Mouse (Mus musculus) T-cell, adult 2 months (primary cell): Measurements from ENCODE around the gene Atp2c2.

ENCODE experiments used
- DNase-seq: peaks from one replicate; pipeline ENCODE4 v3.0.0; 2022; ENCODE audit warnings: low spot score

Gene Atp2c2

DNA sequence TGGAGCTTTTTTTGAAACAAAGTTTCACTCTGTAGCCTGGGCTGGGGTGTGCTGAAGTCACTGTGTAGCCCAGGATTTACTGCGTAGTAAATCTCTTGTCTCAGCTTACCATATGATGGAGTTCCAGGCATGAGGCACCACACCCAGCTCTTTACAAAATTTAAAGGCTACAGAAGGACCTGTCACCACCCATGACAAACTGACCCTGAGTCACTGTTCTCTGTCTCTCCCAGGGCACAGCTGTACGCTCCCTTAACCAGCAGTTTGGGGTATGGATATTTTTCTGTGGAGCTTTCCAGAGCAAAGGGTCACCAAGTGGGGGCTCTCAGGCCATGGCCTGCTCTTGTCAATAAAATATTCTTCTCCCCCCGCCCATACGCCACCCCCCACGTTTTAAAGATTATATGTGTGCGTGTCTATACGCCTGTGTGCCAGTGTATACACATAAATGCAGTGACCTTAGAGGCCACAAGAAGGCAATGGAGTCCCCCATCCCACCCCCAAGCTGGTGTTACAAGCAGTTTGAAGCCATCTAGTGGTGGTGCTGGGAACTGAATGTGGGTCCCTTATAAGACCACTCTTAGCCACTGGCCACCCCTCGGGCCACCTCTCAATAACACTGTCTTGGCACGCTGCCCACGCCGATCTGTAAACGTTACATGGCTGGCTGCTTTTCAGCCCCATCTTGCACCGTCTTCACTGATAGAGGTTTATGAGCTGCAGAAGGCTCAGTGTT, 43.6 kb downstream of the Atp2c2 start:
- DNase-seq = peak; percentile 11

DNA sequence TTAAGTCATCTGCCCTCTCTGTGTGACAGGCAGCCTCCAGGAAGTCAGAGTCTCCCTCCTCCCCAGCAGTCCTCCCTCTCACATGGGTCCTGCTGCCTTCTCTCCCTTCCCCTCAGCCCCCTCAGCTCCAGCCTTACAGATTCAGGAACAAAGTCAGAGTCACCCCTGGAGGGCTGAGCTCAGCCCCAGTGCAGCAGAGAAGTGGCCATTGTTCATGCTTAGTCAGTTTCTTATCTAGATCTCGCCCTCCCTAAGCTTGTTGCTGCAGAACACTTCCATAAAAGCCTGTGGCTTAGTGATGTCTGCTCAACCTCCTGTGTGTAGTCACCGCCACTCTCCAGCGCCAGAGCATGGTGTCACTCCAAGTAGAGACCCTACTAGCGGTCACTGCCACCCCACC, 44.8 kb downstream of the Atp2c2 start:
- DNase-seq = no peak

DNA sequence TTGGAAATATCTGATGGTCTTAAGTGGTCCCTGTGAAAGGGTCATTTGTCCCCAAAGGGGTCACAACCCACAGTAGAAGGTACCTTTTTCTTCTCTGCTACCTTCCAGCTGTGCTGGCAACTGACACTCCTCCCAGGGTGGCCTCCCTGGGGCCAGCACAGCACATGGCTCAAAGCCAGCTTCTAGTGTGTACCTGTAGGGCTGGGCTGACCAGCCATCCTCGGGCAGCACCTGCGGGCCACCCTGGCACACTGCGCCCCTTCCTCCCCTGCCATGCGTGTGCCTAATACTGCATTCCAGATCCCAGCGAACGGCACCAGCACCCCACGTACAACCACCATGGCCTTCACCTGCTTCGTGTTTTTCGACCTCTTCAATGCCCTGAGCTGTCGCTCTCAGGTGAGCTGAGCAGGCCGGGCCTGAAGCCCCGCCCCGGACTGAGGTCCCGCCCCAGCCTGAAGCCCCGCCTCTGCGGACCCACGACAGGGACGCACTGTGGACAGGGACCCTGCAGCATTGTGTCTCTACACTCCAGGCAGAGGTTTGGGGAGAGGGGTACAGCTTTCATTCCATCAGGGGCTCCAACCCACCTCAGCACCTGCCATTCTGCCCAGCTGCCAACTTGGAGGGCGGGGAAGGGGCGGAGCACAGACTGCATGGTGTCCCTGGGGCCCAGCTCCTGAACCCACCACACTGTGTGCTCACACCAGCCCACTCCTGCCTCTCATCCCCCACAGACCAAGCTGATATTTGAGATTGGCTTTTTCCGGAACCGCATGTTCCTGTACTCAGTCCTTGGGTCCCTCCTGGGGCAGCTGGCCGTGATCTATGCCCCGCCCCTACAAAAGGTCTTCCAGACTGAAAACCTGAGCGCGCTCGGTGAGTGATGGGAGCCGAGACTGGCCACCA, 55.7 kb downstream of the Atp2c2 start:
- DNase-seq = peak; percentile 16

DNA sequence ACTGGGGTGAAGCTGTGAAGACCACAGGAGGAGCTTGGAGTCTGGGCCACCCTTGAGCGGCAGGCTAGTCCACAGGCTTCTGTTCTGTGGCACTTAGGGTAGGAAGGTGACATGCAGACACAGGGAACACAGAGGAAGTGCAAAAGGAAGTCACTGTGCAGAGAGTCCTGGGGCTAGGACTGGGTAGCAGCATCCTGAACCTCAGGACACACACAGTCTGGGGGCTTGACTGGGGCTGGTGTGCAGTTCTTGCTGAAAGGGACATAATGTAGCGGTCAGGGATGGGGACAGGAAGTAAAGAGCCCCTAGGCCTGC, 56.3 kb downstream of the Atp2c2 start:
- DNase-seq = no peak

DNA sequence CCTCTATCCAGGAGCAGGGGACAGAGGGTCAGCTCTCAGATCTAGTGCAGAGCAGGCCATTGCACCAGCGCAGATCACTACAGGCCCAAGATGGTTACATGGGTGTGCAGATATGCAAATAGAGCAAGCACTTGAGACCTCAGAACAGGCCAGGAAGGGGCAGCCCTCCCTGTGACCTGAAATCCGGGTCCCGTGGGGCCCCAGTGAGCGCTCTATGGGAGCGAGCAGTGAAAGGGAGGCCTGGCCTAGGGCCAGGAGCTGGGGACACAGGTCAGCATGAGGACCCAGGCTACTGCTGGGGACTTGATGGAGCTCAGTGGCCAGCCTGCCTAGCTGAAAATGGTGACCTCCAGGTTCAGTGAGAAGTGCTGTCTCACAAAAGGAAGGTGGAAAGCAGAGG, 56.7 kb downstream of the Atp2c2 start:
- no peak for DNase-seq

DNA sequence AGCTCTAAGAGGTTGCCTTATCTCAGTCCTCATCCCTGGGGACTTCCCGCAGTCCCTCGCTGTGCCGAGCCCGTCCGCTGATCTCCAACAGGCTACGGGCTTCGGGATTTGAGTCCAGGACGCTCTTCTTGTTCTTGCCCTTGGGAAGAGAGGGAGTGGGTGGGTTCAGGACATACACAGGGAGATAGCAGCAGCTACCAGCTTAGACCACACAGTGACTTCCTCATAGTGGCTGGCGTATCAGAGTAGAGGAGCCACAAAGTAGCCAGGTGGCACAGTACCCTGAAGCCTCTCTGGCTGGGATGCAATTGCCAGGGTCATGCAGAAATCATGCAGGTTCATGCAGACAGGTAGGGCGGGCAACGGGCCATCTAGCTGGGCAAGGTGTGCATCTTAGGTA, 61.9 kb downstream of the Atp2c2 start:
- DNase-seq = no peak

DNA sequence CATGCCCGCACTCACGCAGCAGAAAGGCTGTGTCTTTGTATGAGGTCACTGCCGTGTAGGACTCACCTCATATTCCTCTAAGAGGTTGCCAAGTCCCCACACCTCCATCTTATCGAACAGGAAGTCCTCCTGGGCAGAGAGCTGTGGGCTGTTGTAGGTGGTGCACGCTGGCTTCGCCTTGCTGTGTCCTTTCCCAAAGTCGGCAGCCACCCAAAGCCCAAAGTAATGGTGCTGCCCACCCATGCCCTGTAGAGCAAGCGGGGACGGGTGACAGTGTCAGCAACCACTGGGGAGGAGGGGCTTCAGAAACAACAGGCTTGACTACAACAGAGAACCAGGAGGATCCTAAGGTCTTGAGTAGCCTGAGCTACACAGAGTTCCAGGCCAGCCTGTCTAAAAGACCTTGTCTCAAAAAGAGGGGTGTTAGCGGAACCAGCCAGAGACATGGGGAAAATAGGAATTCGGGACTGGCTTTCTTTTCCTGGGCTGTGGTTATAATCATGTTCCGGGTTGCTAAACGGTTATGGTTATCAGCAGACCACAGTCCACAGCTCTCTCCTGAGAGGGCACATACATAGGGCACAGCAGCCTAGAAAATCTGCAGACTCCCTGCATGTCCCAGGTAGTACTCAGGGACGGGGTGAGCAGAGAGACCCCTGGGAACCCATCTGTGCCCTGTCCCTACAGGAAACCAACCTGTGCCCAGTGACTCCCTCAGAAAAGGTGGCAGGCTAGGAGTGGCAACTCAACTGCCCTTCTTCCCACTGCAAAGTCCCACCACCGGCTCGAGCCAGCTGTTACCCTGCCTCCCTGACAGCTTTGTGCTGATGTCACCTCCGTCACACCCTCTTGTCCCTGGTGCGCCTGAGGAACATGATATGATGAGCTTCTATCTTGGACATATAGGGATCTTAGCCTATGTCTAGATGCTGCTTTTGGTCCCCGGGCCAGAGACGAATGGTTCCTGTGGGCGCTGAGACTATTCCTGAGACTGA, 62.7 kb downstream of the Atp2c2 start:
- DNase-seq = no peak

DNA sequence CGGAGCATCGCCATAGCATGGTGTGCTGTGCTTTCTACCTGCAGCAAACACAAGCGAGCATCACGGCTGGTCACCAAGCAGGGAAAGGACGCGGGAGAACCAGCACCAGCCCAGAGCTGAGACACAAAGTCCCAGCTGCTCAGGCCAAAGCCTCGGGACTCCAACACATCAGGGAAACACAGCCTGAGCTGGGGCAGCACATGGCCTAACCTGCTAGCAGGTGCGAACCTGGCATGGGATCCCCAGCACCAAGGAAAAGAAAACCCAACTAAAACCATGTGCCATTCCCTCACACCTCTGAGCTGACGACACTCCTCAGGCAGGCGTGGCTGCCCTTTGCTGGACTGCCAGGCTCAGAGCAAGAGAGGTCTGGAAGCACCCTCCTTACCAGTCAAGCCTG, 65.5 kb downstream of the Atp2c2 start:
- no peak for DNase-seq

DNA sequence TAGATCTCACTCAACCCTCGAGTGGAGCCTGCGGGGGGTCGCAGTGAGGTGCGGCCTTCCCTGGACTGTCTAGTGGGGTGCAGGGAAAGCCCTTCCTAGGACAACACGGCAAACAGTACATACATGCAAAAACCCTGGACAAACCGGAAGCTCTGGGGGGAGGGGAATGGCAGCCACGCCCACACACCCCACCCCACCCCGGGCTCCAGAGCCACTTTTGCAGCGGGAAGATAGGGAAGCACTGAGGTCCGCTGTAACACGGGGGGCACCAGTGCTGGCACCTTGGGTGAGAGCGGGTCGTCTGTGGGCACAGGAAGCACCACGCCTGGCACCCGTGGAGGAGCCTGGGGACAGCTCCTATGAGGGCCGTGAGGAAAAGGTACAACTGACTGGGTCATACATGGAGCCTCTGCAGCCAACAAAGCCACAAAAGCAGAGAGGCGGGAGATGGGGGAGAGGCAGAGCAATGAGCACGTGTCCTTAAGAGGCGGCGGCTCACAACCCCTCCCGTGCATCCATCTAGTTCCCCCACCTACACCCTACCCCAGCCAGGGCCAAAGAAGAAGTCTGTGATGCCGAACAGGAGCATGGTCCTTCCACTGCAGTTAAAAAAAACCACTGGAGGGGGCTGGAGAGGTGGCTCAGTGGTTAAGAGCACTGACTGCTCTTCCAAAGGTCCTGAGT, 66.1 kb downstream of the Atp2c2 start:
- DNase-seq = no peak

DNA sequence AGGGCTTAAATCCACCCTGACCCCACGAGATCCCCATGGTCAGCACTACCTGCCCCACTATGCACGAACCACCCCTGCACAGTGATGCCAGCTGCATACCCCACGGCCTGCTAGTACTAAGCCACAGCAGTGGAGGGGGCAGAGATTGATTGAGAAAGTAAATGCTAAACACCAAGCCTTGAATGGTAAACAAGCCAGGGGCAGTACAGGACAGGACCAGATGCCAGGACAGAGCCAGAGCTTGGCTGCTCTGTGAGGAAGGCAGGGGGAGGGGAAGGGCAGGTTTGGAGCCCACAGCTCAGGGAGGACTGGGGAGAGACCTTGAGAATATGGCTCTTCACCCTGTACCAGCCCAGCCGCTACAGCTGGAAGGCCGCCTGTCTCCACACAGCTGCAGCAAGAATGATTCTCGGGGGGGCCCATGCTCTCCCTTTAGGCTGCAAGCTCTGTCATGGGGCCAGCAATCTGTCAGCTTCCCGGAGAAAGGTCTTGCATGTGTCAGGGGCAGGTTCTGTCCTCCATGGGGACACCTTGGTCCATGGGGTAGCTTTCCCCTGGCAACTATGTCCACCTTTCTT, 76.9 kb downstream of the Atp2c2 start:
- no peak for DNase-seq

DNA sequence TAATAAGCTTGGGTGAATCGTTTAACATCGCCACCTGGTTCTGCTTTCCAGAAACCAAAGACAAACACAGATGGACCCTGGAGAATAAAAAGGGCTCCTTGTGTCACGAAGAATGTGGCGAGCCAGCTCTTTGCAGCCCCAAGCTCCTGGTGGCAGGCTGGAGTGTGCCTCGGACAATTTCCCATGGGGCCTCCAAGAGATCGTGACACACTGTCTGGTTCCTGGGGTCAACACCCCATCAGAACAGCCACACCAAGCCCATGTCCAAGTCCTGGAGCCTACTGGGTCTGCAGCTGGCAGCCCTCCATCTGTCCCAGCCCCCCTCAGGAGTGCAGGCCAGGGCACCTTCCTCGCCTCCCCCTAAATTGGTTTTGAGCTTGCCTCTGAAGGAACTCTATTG, 78.0 kb downstream of the Atp2c2 start:
- DNase-seq = no peak

DNA sequence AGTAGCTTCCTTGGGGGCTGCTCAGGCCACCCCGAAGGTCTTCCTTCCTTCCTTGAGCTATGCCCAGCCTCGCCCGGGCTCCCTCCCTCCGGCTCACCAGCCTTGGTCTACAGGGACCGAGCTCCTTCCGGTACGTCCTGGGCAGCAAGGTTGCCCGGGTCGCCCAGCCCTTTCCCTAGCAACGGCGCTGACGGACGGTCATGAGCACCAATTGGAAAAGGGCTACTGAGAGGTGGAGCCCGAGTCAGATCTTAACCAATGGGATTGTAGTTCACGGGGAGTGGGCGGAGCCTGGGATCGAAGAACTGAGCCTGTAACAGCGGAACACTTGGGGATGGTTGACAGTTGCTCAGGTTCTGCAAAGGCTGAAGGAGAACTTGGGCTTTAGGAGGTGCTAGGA, 78.5 kb downstream of the Atp2c2 start, which contains the start of gene Tldc1:
Gene Tldc1 (minus strand): TSS at position 154 of the 400 bp plus-strand sequence.
- peak; percentile 94 for DNase-seq

DNA sequence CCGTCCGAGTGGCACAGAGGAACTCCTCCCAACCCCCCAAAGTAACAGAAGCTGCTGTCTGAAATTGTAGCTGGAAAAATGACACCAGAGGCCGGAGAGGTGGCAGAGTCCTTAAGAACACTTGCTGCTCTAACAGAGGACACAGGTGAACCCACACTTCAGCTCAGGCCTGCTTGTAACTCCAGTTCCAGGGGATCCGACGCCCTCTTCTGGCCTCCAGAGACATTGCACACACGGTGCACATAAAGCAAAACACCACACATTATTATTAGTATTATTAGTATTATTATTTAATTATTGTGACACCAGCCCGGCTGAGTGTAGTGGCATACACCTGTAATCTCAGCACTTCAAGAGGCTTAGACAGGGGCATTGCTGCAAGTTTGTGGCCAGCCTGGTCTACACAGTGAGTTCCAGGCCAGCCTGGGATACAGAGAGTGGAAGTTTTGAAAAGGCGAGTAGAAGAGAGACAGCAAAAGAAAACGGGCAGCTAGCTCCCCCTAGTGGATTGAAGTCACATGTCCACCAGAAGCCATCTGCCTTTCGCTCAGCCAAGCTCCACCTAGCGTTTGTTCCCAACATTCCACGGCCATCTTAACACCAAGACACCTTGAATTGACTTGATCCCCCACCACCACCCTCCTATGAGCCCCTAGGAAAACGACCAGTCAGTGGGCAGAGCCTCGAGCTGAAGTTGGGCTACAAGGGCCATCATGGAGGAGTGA, 79.4 kb downstream of the Atp2c2 start:
- DNase-seq = peak; percentile 80

DNA sequence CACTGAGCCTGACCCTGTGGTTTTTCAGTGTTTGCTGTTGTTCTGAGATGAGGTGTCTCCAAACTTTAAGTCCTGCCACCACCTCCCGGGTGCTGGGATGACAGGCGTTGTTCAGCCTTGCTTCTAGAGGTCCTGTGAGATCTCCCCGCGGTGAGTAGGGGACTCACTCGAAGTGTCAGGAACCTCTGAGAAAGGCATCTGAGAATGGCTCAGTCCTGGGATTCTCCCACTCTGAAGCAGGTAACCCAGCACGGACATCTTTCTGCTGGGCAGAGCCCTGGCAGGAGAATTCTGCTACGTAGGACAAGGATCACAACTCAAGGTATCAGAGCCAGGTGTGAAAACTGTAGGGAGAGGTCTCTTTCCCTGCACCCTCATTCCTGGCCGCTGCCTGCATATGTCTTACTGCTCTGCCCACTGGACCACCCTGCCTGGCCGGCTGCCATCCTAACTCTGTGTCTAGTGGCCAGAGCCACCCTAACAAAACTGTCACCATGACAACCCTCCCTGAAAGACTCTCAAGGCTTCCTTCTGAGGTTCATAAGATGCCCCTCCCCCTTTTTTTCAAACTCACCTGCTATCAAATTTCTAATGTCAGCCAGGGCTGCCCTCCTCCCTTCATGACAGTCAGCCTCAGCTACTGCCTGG, 80.7 kb downstream of the Atp2c2 start:
- no peak for DNase-seq

DNA sequence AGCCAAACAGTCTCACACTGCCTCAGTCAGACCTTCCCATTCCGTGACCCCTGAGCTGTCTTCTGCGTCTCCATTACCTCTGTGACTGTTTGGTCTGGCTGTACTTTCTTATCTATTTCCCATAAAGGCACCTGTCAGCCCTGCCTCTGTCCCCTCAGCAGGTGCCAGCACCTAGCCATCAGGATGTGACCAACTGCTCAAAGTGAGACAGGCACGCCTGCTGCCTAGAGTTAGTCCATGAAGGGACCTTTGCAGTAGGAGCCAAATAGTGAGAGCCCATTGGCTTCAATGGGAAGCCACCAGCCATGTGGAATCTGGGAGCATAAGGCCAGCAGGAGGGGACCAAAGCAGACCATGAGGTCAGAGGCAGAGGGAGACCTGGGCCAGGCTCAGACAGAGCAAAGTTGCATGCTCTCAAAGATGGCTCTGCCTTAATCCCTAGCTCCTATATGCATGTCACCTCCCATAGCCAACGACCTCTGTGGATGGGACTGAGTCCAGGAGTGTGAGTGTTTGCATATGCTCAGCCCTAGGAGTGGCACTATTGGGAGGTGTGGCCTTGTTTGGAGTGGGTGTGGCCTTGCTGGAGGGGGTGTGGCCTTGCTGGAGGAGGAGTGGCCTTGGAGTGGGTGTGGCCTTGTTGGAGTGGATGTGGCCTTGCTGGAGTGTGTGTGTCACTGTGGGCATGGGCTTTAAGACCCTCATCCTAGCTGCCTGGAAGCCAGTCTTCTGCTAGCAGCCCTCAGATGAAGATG, 81.5 kb downstream of the Atp2c2 start:
- DNase-seq = peak; percentile 59

DNA sequence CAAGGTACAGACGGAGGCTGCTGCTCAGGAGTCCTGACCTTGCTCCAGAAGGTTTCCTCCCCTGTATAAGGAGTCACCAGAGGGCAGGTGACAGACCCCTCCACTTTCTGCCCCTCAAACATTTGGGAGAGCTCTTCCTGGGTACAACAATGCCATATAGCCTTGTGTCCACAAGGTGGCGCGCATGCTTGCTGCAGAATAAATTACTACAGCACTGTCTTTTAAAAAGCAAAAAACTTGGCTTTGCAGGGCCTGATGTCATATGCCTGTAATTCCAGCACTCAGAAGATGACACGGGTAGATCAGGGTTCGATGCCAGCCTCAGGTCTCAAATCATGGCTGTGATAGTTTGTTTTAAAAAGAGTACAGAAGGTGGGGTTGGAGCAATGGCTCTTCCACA, 82.9 kb downstream of the Atp2c2 start:
- peak; percentile 83 for DNase-seq

DNA sequence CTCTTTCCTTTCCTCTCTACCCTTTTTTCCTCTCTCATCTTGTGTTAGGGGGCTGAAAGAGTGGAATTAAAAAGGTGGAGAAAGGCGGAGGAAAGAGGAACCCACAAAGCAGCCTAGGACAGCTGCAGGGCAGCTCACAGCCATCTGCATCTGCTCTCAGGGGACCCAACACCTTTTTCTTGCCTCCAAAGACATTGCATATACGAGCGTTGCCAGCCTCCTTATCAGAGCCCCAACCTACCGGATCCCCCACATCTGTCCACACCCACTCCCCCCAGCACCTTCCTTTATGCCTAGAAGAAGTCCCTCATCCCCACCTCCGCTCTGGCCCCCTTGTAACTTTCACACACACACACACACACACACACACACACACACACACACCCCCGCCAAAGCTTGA, 83.8 kb downstream of the Atp2c2 start:
- peak; percentile 25 for DNase-seq

DNA sequence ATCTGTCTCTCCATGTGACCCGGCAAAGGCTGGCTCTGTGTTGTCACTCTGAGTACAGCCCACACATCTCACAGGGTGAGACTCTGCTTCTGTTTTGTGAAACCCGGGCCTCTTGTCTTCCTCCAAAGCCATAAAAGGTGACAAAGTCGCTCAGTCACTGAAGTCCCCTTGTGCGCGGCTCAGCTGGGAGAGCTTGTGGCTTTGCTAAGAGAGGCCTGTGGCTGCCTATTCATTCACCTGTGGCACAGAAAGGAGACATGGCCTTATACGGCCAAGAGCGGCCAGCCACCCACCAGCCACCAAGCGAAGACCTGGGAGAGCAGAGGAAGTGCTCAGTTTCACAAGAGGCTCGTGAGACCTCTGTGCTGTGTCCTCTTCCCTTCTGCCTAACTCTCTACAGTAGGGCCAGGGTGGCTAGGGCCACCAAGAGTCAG, 84.3 kb downstream of the Atp2c2 start:
- peak; percentile 77 for DNase-seq

DNA sequence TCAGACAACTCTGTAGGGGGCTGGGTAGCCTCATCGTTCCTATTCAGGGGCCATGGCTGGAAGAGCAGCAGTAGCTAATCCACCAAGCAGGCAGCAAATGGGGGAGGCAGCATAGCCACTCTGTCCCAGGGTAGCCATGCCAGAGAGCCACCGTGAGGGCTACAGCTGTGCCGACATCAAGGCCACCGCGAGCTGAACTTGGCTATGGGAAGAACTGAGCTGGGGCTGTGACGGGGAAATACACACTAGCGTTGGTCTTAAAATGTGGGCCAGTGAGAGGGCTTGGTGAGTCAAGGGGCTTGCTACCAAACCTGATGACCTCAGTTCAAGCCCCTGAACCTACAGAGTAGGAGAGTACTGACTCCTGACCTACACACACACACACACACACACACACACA, 84.9 kb downstream of the Atp2c2 start:
- no peak for DNase-seq
